Mouse (Mus musculus): ENCODE measurements around the gene Rnase1. TPM values are rescaled to one million over a fixed set of nuclear protein-coding genes. Genes with fewer than 3 reads are reported as not detected.

The Rnase1 gene
- total and polyA plus RNA-seq, 2 experiments from 2014 or later, result 0.16 to 1.6 TPM

GRCm38 (mm10) chr14:51150206-51150831 is 3.7 kb upstream of the Rnase1 start:
- no peaks in the 10 kb centered on the region for H3K27me3 ChIP-seq (ENCODE audit: insufficient read depth, low read length)
- no peak overlapping the region for H3K4me3 ChIP-seq (ENCODE audit: low read length)
- ATAC-seq (no peak), DNase-seq (ENCODE audit: low spot score) (no peak)
- WGBS, result 86% methylated on average over 3 of the region's 3 CpGs
- TF ChIP-seq CTCF (IDR thresholded peaks at IDR 0.05; ENCODE audit: low read depth), result no peak
- no peaks in the 10 kb centered on the region for H3K9me3 ChIP-seq (ENCODE audit: low read length)
- H3K9ac ChIP-seq (replicated peaks; ENCODE audit: low read length), result no peak overlapping the region
- no peak overlapping the region for H3K27ac ChIP-seq
- no peaks in the 10 kb centered on the region for H3K4me1 ChIP-seq (ENCODE audit: insufficient read depth, low read length)
- no peaks in the 10 kb centered on the region for H3K36me3 ChIP-seq (ENCODE audit: insufficient read depth, low read length)
- no peak overlapping the region for H3K4me2 ChIP-seq (ENCODE audit: low read depth, low read length)

- no peaks in the 10 kb centered on the region for H3K9me3 ChIP-seq (ENCODE audit: low read length)
- ATAC-seq, result no peak
- H3K4me2 ChIP-seq (ENCODE audit: low read depth, low read length), result no peak overlapping the region
- H3K4me3 ChIP-seq (ENCODE audit: low read length), result no peak overlapping the region
- no peaks in the 10 kb centered on the region for H3K4me1 ChIP-seq (ENCODE audit: insufficient read depth, low read length)
- no peak overlapping the region for H3K9ac ChIP-seq (replicated peaks; ENCODE audit: low read length)
- DNase-seq (ENCODE audit: low spot score), result no peak
- H3K36me3 ChIP-seq (ENCODE audit: insufficient read depth, low read length), result no peaks in the 10 kb centered on the region
- no peak for TF ChIP-seq CTCF (IDR thresholded peaks at IDR 0.05; ENCODE audit: low read depth)
- H3K27me3 ChIP-seq (ENCODE audit: insufficient read depth, low read length), result no peaks in the 10 kb centered on the region
- WGBS, result 69% methylated on average over 5 of the region's 5 CpGs
- H3K27ac ChIP-seq, result no peak overlapping the region
These were observed 2.6 kb upstream of the Rnase1 start for GRCm38 (mm10) chr14:51149164-51149563.

- DNase-seq (ENCODE audit: low spot score), result no peak
- Histone ChIP-seq H3K4me1 (ENCODE audit: insufficient read depth, low read length) (no peaks in the 10 kb centered on the region), H3K36me3 (ENCODE audit: insufficient read depth, low read length) (no peaks in the 10 kb centered on the region), H3K4me3 (ENCODE audit: low read length) (no peak overlapping the region), H3K9me3 (ENCODE audit: low read length) (no peaks in the 10 kb centered on the region), H3K4me2 (ENCODE audit: low read depth, low read length) (no peak overlapping the region), H3K27me3 (ENCODE audit: insufficient read depth, low read length) (no peaks in the 10 kb centered on the region), H3K27ac (no peak overlapping the region), H3K9ac (replicated peaks; ENCODE audit: low read length) (no peak overlapping the region)
- WGBS, result 70% methylated on average over 3 of the region's 3 CpGs
- no peak for TF ChIP-seq CTCF (IDR thresholded peaks at IDR 0.05; ENCODE audit: low read depth)
- ATAC-seq, result no peak
These were observed 1.4 kb upstream of the Rnase1 start for GRCm38 (mm10) chr14:51148006-51148405.

- Histone ChIP-seq H3K27ac (no peak overlapping the region), H3K9me3 (ENCODE audit: low read length) (no peaks in the 10 kb centered on the region), H3K36me3 (ENCODE audit: insufficient read depth, low read length) (no peaks in the 10 kb centered on the region), H3K4me2 (ENCODE audit: low read depth, low read length) (no peak overlapping the region), H3K27me3 (ENCODE audit: insufficient read depth, low read length) (no peaks in the 10 kb centered on the region), H3K4me1 (ENCODE audit: insufficient read depth, low read length) (no peaks in the 10 kb centered on the region), H3K4me3 (ENCODE audit: low read length) (no peak overlapping the region), H3K9ac (replicated peaks; ENCODE audit: low read length) (no peak overlapping the region)
- ATAC-seq, result no peak
- no peak for TF ChIP-seq CTCF (IDR thresholded peaks at IDR 0.05; ENCODE audit: low read depth)
- WGBS, result 86% methylated on average over 6 of the region's 6 CpGs
- peak; percentile 2 for DNase-seq (ENCODE audit: low spot score)
These were observed 1.1 kb downstream of the Rnase1 start for GRCm38 (mm10) chr14:51145521-51145920.

- no peaks in the 10 kb centered on the region for H3K4me1 ChIP-seq (ENCODE audit: insufficient read depth, low read length)
- H3K27ac ChIP-seq, result no peak overlapping the region
- H3K27me3 ChIP-seq (ENCODE audit: insufficient read depth, low read length), result no peaks in the 10 kb centered on the region
- no peak overlapping the region for H3K4me2 ChIP-seq (ENCODE audit: low read depth, low read length)
- H3K4me3 ChIP-seq (ENCODE audit: low read length), result no peak overlapping the region
- 94% methylated on average over 4 of the region's 4 CpGs for whole genome bisulfite sequencing
- H3K9me3 ChIP-seq (ENCODE audit: low read length), result no peaks in the 10 kb centered on the region
- H3K36me3 ChIP-seq (ENCODE audit: insufficient read depth, low read length), result no peaks in the 10 kb centered on the region
- no peak for ATAC-seq
- no peak for TF ChIP-seq CTCF (IDR thresholded peaks at IDR 0.05; ENCODE audit: low read depth)
- H3K9ac ChIP-seq (replicated peaks; ENCODE audit: low read length), result no peak overlapping the region
- no peak for DNase-seq (ENCODE audit: low spot score)
These were observed 2.1 kb downstream of the Rnase1 start for GRCm38 (mm10) chr14:51144451-51144850.

- Histone ChIP-seq H3K4me3 (ENCODE audit: low read length) (no peak overlapping the region), H3K27me3 (ENCODE audit: insufficient read depth, low read length) (no peaks in the 10 kb centered on the region), H3K9me3 (ENCODE audit: low read length) (no peaks in the 10 kb centered on the region), H3K36me3 (ENCODE audit: insufficient read depth, low read length) (no peaks in the 10 kb centered on the region), H3K4me1 (ENCODE audit: insufficient read depth, low read length) (no peaks in the 10 kb centered on the region), H3K27ac (no peak overlapping the region), H3K9ac (replicated peaks; ENCODE audit: low read length) (no peak overlapping the region), H3K4me2 (ENCODE audit: low read depth, low read length) (no peak overlapping the region)
- ATAC-seq (no peak), DNase-seq (ENCODE audit: low spot score) (no peak)
- TF ChIP-seq CTCF (IDR thresholded peaks at IDR 0.05; ENCODE audit: low read depth), result no peak
- 75% methylated on average over 2 of the region's 2 CpGs for WGBS
These were observed 2.6 kb downstream of the Rnase1 start for GRCm38 (mm10) chr14:51143937-51144336.

GRCm38 (mm10) chr14:51143287-51143686 is 3.3 kb downstream of the Rnase1 start:
- WGBS, result 50% methylated on average over 4 of the region's 4 CpGs
- DNase-seq (ENCODE audit: low spot score) (peak; percentile 44), ATAC-seq (no peak; the same call in 1 of the 2 replicates)
- no peak overlapping the region for H3K27ac ChIP-seq
- no peak overlapping the region for H3K4me2 ChIP-seq (ENCODE audit: low read depth, low read length)
- H3K4me1 ChIP-seq (ENCODE audit: insufficient read depth, low read length), result no peaks in the 10 kb centered on the region
- no peak for TF ChIP-seq CTCF (IDR thresholded peaks at IDR 0.05; ENCODE audit: low read depth)
- H3K36me3 ChIP-seq (ENCODE audit: insufficient read depth, low read length), result no peaks in the 10 kb centered on the region
- no peaks in the 10 kb centered on the region for H3K9me3 ChIP-seq (ENCODE audit: low read length)
- no peak overlapping the region for H3K4me3 ChIP-seq (ENCODE audit: low read length)
- no peaks in the 10 kb centered on the region for H3K27me3 ChIP-seq (ENCODE audit: insufficient read depth, low read length)
- H3K9ac ChIP-seq (replicated peaks; ENCODE audit: low read length), result no peak overlapping the region

Measured in hindbrain, postnatal 0 days (tissue).